Mouse (Mus musculus) left cerebral cortex, adult 8-10 months (tissue): ENCODE data around the gene Plpp7. TPM values are rescaled to one million over a fixed set of nuclear protein-coding genes. Genes with fewer than 3 reads are reported as not detected.

ENCODE experiments used
- DNase-seq, 2 experiments: peaks; one replicate each; pipeline ENCODE4 v3.0.0; 2022; ENCODE audit warnings: low spot score in 2 of 2
- total RNA-seq, 4 experiments: library from RNA; stranded (reverse); gene quantifications; 2 replicates each; pipeline ENCODE4 v1.2.4; 2022

Plpp7 gene
- total RNA-seq, result 10 to 100 TPM; 26.8 to 31.7 (median 28.8) TPM

GRCm38 (mm10) chr2:32095351-32096121 is at the start of gene Plpp7:
Gene Plpp7 (plus strand): TSS chr2:32095528.
- peak; percentile 71 to 89 for DNase-seq

- DNase-seq, result no peak
Observed at GRCm38 (mm10) chr2:32046009-32046408, 49.3 kb upstream of the Plpp7 start.

GRCm38 (mm10) chr2:32047323-32047722 is 48.0 kb upstream of the Plpp7 start:
- no peak for DNase-seq

GRCm38 (mm10) chr2:32051791-32052190 is 43.5 kb upstream of the Plpp7 start:
- no peak for DNase-seq

- no peak for DNase-seq
Observed at GRCm38 (mm10) chr2:32052418-32052817, 42.9 kb upstream of the Plpp7 start.

GRCm38 (mm10) chr2:32055357-32055965 is 39.9 kb upstream of the Plpp7 start:
- no peak for DNase-seq

- no peak for DNase-seq
Observed at GRCm38 (mm10) chr2:32056524-32056923, 38.8 kb upstream of the Plpp7 start.

GRCm38 (mm10) chr2:32057360-32057759 is 38.0 kb upstream of the Plpp7 start:
- DNase-seq, result no peak

GRCm38 (mm10) chr2:32057794-32058193 is 37.5 kb upstream of the Plpp7 start:
- DNase-seq, result no peak

GRCm38 (mm10) chr2:32058241-32058640 is 37.1 kb upstream of the Plpp7 start:
- DNase-seq, result no peak

GRCm38 (mm10) chr2:32058716-32059115 is 36.6 kb upstream of the Plpp7 start:
- DNase-seq, result no peak

- DNase-seq, result no peak
Observed at GRCm38 (mm10) chr2:32059613-32060012, 35.7 kb upstream of the Plpp7 start.

- DNase-seq, result no peak
Observed at GRCm38 (mm10) chr2:32060228-32060805, 35.0 kb upstream of the Plpp7 start.

GRCm38 (mm10) chr2:32061189-32061588 is 34.1 kb upstream of the Plpp7 start:
- DNase-seq, result no peak

GRCm38 (mm10) chr2:32061722-32062505 is 33.4 kb upstream of the Plpp7 start:
- DNase-seq, result no peak

GRCm38 (mm10) chr2:32062626-32063410 is 32.5 kb upstream of the Plpp7 start:
- no peak for DNase-seq

GRCm38 (mm10) chr2:32063451-32064151 is 31.7 kb upstream of the Plpp7 start:
- no peak for DNase-seq

- DNase-seq, result no peak
Observed at GRCm38 (mm10) chr2:32064913-32065312, 30.4 kb upstream of the Plpp7 start.

- no peak for DNase-seq
Observed at GRCm38 (mm10) chr2:32065371-32065791, 29.9 kb upstream of the Plpp7 start.

- DNase-seq, result no peak
Observed at GRCm38 (mm10) chr2:32066005-32066404, 29.3 kb upstream of the Plpp7 start.
